Mouse (Mus musculus): ENCODE measurements around the gene Vav1. TPM values are rescaled to one million over a fixed set of nuclear protein-coding genes. Genes with fewer than 3 reads are reported as not detected.

The Vav1 gene
- polyA plus RNA-seq (2017; shearing (Covaris generic)) = 10 to 100 TPM; 66.1 to 89.2 (median 85.7) TPM

- peak; percentile 58 for ATAC-seq
Observed at GRCm38 (mm10) chr17:57278943-57279590, at the start of gene Vav1. TSS of gene Vav1 (plus strand) at chr17:57279100.

DNA sequence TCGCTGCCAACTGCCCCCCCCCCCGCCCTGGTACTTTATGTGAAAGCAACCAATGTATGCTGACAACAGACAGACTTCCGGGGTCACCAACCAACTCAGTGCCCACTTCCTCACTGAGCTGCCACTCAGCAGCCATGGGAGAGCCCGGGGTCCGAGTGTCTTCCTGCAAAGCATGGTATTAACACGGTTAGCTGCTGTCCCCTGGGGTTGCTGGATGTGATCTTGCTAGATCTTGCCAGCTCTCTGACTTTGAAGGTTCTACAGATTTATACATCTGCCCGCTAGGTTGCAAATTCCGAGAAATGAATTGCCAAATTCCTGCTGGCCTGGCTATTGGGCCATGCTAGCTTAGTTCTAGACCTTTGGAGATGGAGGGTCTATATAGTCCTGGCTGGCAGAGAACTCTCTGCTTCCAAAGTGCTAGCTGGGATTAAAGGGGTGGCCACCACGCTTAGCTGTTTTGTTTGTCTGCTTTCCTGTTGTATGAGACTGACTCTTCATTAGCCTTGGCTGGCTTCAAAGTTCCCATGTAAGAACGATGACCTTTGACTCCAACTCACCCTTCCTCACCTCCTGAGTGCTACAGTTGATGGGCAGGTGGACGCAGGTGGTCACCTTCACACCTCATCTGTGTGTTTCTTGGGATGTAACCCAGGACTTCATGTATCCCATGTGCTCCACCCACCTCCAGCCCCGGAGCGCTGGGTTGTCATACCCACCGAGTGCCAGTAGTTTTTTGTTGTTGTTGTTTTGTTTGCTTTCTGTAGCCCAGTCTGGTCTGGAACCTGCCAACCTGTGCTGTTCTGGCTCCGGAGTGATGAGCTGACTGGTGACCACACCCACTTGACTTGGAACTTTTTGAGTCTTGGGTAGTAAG lies 48.8 kb upstream of the Vav1 start:
- no peak for ATAC-seq

GRCm38 (mm10) chr17:57230728-57231125 lies 48.2 kb upstream of the Vav1 start:
- no peak for ATAC-seq

GRCm38 (mm10) chr17:57231321-57231771 lies 47.6 kb upstream of the Vav1 start:
- no peak for ATAC-seq

GRCm38 (mm10) chr17:57232200-57232599 lies 46.7 kb upstream of the Vav1 start:
- no peak for ATAC-seq

DNA sequence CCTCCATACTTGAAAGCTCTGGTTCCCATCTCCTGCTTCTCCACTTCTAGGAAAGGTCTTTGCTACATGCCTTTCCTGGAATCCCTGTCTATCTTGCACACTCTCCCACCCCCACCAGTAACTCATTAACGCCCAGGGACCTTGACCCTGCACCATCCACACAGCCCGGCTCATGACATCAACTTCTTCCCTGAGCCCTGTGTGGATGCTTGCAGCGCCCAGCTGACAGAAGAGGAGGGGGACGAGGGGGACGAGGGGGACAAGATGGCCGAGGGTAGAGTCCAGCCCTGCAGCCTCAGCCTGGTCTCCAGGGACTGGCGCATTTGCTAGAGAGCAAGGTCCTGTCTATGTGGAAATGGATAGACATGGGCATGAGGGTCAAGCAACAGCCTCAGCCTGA lies 45.9 kb upstream of the Vav1 start:
- no peak for ATAC-seq

DNA sequence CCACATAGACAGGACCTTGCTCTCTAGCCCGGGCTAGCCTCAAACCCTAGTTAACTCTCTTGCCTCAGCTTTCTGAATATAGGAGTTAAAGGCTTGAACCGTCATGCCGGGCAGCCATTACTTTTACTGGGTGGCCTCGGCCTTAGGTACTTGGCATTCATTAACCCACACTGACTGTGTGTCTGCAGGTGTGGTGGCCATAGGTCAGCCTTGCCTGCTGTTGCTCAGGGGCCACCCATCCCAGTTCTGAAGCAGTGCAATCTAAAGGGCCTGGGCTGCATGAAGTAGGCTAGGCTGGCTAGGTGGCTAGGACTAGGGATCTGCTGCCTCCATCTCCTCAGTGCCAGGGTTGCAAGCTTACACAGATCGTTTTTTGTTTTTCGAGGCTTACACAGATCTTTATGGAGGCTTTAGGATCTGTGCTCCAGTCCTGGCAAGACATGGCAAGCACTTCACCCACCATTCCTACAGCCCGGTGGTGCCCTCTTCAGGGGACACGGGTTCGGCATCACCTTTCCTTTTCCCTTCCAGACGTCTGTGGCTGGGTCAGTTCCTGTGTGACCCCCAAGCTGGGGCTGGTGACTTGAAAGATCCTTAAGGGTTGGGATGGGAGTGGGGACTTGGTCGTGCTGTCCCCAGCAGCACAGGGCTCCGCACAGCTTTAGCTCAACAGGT lies 44.5 kb upstream of the Vav1 start:
- no peak for ATAC-seq

- ATAC-seq = no peak
Observed at GRCm38 (mm10) chr17:57235803-57236202, 43.1 kb upstream of the Vav1 start.

- ATAC-seq = no peak
Observed at GRCm38 (mm10) chr17:57237181-57237580, 41.7 kb upstream of the Vav1 start.

- ATAC-seq = no peak
Observed at GRCm38 (mm10) chr17:57243650-57244370, 35.1 kb upstream of the Vav1 start.

DNA sequence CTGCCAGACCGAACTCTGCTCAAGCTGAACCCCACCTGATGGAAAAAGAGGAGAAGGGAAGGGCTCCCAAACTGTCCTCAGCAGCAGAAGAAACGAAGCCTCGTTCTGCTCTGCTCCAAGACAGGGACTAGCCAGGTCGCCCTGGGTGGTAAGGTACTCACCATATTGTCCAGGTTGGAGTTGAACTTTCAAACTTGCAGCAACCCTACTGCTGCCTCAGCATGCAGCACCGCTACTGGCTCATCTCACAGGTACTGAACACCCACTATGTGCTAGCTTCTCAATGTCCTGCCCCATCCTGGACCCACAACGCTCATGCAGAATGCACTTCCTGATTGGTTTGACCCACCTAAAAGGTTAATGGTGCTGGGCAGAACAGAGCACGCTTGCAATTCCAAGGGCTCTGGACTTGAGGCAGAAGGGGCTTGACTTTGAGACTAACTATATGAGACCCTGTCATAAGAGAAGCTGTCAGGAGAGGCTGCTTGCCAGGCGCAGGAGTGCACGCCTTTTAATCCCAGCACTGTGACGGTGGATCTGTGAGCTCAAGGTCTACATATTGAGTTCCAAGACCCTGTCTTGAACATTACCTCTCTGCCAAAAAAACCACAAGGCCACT lies 33.5 kb upstream of the Vav1 start:
- ATAC-seq = no peak

DNA sequence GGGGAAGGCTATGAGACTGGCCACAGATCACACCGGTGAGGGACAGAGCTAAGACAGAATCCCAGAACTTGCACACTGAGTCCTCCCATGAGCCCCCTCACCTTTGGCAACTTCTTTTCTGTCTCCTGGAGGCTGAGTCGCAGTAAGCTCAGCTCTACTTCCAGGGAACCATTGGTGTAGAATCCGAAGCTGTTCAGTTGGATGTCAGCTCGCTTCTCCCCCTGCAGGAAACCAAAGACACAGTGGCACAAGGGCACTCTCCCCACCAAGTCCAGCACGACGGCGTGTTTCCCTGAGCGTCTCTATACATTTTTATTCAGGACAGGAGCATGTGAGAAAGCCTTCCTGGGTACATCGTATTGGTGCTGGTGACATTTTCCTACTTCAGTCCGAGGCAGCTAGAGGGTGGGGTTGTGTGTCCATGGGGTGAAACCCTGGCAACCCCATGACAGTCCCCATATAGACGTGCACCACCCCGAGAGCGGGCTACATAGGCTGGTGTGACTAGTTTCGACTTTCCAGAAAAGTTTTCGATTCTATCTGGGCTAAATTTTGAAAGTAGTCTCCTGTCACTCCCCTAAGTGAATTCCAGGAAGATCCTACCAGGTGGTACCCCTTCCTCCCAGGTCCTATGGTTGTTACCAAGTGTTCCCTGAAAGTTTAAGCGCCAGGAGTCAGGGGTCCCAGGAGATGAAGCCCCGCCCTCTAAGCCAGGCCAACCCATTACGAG lies 32.1 kb upstream of the Vav1 start:
- no peak for ATAC-seq

DNA sequence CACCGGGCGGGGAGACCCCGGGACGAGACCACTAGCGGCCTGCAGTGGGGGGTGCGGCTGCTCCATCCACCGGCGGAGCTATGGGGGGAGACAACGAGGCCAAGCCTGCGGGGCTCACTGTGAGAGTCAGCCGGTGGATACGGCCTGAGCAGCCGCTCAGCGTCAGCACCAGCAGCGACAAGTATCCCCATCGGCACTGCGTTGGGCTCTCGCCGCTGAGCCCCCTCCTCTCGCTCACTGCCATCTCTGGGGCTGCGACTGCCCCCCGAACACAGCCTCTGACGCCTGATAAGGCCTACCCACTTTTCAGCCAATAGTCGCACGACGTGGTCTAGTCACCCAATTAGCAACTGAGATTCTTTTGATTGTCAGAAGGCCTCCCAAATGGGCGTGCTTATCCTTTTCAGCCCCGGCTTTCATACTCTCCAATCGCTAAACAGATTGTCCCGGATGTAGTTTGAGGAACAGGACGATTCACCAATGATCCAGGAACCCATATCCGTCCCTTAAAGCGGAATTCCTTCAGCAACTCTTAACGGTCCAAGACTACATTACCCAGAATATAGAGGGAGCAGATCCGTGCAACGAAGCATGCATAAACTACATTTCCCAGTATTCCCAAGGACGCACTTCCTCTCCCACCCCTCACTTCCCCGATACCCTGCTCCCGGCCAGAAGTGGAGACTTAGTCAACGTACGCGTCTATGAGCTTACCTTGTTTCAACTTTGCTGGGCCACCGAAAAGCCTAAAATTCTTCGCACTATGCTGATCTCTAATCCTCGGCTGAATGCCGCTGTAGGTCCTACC lies 31.3 kb upstream of the Vav1 start:
- peak; percentile 86 for ATAC-seq

- ATAC-seq = peak; percentile 64
Observed at GRCm38 (mm10) chr17:57248201-57248699, 30.6 kb upstream of the Vav1 start, which contains the start of gene Gpr108. TSS of gene Gpr108 (minus strand) at chr17:57248446.

DNA sequence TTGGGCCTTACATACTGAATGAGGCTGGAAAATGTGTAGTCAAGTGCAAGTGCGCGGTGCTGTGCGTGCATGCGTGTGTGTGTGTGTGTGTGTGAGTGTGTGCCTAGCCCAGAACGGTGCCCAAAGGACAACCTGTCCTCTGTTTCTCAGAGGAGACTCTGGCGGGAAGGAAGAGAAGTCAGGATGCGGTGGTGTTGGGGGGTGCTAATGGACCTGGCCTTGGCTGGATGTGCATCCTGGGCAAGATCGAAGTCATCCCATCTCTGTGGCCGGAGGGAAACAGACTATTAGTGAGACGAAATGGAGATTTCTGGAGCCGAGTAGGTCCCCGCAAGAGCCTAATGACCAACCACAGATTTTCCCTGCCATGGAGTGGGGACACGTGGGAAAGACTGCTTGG lies 30.1 kb upstream of the Vav1 start:
- ATAC-seq = no peak

- peak; percentile 38 for ATAC-seq
Observed at GRCm38 (mm10) chr17:57249186-57250181, 29.4 kb upstream of the Vav1 start, which contains the start of gene Trip10. TSS of gene Trip10 (plus strand) at chr17:57249455.

GRCm38 (mm10) chr17:57250461-57251160 lies 28.3 kb upstream of the Vav1 start:
- ATAC-seq = no peak

DNA sequence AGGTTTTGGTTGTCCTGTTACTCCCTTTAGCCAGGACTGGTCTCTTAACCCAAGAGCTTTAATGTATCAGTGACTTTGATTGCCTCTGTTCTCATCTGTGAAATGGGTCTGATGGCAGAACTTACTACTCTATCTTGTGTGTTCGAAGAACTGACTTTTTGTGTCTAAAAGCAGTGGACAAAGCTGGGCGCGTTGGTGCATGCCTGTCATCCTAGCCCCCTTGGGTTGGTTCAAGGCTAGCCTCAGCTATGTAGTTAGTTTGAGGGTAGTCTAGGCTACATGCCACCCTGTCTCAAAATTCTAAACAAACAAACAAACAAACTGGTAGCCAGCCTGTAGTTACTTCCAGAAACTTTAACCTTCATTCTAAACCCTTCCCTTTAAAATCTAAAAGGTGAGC lies 27.5 kb upstream of the Vav1 start:
- ATAC-seq = no peak
